Mouse (Mus musculus) Patski (cell line): ENCODE results near the gene Atg4c. TPM values are rescaled to one million over a fixed set of nuclear protein-coding genes. Genes with fewer than 3 reads are reported as not detected.

Source experiments
- ATAC-seq: fragments of 100-300 bp; one replicate; pipeline ENCODE4 v1.8.0; 2021
- CTCF ChIA-PET: fragments of 350-600 bp; sonication (Branson Sonifier 250); formaldehyde crosslinking; loops from one replicate; lab custom pipeline; 2022; ENCODE audit warnings: inconsistent platforms; lab: Charles Lee
- POLR2A ChIA-PET: fragments of 350-600 bp; sonication (Branson Sonifier 250); formaldehyde crosslinking; loops from one replicate; lab custom pipeline; 2022; ENCODE audit warnings: antibody characterized with exemption, inconsistent platforms; lab: Charles Lee
- DNase-seq: peaks from one replicate; pipeline ENCODE4 v3.0.0-alpha.2; 2011; ENCODE audit warnings: low read depth, low spot score
- H3K27me3 ChIP-seq: fragments of 371-371 bp; one replicate; pipeline ENCODE4 v1.5.1; 2021
- CTCF ChIP-seq: fragments of 100-300 bp; IDR thresholded peaks from one replicate; pipeline ENCODE4 v1.5.1; 2021
- in situ Hi-C: fragments of 300-500 bp; cut with MboI; formaldehyde crosslinking; loops from 3 replicates; pipeline ENCODE4 v1.11.1; 2018; ENCODE audit warnings: low pct_unique_long_range_greater_than_20kb, mixed read lengths
- polyA plus RNA-seq: library from polyadenylated mRNA; unstranded; gene quantifications from one replicate; pipeline ENCODE4 v1.2.3, GENCODE M21; 2021

The Atg4c gene
- polyA plus RNA-seq, 1 experiment from 2014 or later, result 10.9 TPM

DNA sequence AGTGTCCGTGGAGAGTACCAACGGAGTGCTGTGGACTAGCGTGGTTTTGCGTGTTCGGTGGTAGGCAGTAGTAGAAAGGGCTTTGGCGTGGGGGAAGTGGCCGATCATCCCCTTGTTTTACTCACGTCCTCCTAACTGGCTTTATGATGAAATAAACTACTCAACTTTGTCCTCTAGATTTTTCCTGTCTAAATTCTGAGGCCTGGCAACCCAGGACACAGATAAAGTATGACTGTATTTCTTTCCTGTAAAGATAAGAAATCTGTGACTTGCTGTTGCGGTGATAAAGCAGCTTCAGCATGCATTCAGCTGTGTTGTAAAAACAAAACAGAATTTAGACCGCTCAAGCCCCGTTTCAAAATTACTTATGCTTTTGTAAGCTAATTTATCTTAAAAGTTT, 59.2 kb downstream of the Atg4c start:
- CTCF ChIA-PET, result no interaction called here
- POLR2A ChIA-PET, result no interaction called here
- no peak for DNase-seq
- in situ Hi-C loops, result no loop called here
- ATAC-seq, result no peak
- no peaks in the 10 kb centered on the region for H3K27me3 ChIP-seq
- no peak for TF ChIP-seq CTCF

DNA sequence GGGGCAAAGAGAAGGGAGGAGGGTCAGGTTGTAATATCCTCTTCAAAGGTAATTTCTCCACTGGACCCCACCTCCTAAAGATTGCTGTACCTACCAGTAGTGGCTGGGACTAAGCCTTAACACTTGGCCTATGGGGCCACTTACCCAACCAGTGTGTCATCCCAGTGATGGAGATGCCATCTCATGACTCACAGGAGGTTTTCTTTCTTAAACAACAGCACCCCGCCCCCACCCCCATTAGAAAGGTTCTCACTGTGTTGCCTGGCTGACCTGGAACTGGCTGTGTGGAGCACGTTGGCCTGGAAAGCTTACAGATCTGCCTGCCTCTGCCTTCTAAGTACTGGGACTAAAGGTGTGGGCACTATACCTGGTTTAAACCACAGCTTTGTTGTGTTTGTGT, 69.5 kb downstream of the Atg4c start:
- no peak for TF ChIP-seq CTCF
- DNase-seq, result no peak
- POLR2A ChIA-PET, result no interaction called here
- H3K27me3 ChIP-seq, result no peaks in the 10 kb centered on the region
- no peak for ATAC-seq
- in situ Hi-C loops, result no loop called here
- CTCF ChIA-PET, result no interaction called here

DNA sequence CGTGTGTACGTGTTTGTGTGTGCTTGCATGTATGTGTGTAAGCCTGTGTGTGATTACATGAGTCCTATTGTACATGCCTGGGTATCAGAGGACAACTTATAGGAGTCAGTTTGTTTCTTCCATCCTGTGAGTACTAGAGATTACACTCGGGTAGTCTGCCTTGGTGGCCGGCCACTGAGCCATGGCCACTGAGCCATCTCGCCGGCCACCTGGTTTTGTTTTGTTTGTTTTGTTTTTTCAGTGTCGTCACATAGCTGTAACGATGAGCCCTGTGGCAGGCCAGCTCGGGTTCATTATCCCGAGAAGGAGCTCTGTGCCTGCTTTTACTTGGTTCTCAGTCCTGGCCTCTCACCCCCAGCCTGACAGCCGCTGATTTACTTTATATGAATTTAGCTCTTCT, 69.9 kb downstream of the Atg4c start:
- in situ Hi-C loops, result no loop called here
- ATAC-seq (no peak), DNase-seq (no peak)
- H3K27me3 ChIP-seq, result no peaks in the 10 kb centered on the region
- ChIA-PET POLR2A (no interaction called here), CTCF (no interaction called here)
- TF ChIP-seq CTCF, result no peak

- TF ChIP-seq CTCF, result no peak
- DNase-seq (no peak), ATAC-seq (no peak)
- CTCF ChIA-PET, result no interaction called here
- POLR2A ChIA-PET, result no interaction called here
- no peaks in the 10 kb centered on the region for H3K27me3 ChIP-seq
- in situ Hi-C loops, result no loop called here
Measured at GRCm38 (mm10) chr4:99266843-99267445, 73.2 kb downstream of the Atg4c start.

- ChIA-PET POLR2A (no interaction called here), CTCF (no interaction called here)
- ATAC-seq (no peak), DNase-seq (no peak)
- TF ChIP-seq CTCF, result no peak
- in situ Hi-C loops, result no loop called here
- H3K27me3 ChIP-seq, result no peaks in the 10 kb centered on the region
Measured at GRCm38 (mm10) chr4:99272860-99273259, 79.1 kb downstream of the Atg4c start.

GRCm38 (mm10) chr4:99273466-99273865, 79.7 kb downstream of the Atg4c start:
- ATAC-seq, result no peak
- TF ChIP-seq CTCF, result no peak
- in situ Hi-C loops, result no loop called here
- H3K27me3 ChIP-seq, result no peaks in the 10 kb centered on the region
- CTCF ChIA-PET, result no interaction called here
- POLR2A ChIA-PET, result no interaction called here
- no peak for DNase-seq

DNA sequence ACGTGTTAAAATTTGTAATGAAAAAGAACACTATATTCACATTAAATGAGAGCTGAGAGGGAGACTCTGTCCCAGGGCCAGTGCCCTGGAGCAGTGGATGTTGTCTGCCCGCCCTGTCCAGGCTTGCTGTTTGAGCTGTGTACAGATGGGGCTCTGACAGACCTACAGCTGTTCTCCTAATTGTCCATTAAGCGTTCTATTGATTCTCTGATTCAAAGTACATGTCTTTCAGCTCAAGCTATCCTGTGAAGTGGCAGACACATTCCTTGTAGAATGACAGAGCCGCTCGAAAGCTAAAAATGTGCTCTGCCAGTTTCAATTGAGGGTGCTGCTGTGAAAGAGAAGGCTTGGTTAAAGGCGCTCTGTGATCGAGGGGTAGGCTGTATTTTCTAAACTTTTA, 80.2 kb downstream of the Atg4c start:
- in situ Hi-C loops, result no loop called here
- no peak for TF ChIP-seq CTCF
- no peak for DNase-seq
- no peaks in the 10 kb centered on the region for H3K27me3 ChIP-seq
- ChIA-PET POLR2A (no interaction called here), CTCF (no interaction called here)
- ATAC-seq, result no peak

- ChIA-PET POLR2A (no interaction called here), CTCF (no interaction called here)
- DNase-seq (no peak), ATAC-seq (no peak)
- in situ Hi-C loops, result no loop called here
- no peaks in the 10 kb centered on the region for H3K27me3 ChIP-seq
- TF ChIP-seq CTCF, result no peak
Measured at GRCm38 (mm10) chr4:99278876-99279275, 85.1 kb downstream of the Atg4c start.

DNA sequence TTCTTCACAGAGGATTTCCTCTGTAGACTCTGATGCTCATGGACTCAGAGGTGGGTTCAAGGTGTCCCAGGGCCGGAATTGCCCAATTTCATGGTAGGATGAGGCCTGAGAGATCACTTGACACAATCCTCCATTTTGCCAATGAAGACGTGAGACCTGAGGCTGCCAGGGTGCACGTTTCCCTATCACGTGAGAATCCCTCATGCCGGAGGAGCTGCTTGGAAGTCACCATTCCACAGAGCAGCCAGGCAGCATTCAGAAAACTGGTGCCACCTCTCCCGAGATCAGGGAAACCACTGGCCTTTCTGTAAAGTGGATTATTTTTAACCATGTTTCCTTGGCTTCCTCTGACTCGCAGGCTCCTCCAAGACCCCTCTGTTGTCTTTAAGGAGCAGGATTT, 88.0 kb downstream of the Atg4c start:
- ChIA-PET POLR2A (interaction anchor here (0.6 kb wide), 1 partner anchor 1701 kb away, joined by 5 read pairs; no protein-coding TSS in a partner anchor), CTCF (no interaction called here)
- H3K27me3 ChIP-seq, result no peaks in the 10 kb centered on the region
- in situ Hi-C loops, result no loop called here
- DNase-seq (no peak), ATAC-seq (no peak)
- TF ChIP-seq CTCF, result no peak

DNA sequence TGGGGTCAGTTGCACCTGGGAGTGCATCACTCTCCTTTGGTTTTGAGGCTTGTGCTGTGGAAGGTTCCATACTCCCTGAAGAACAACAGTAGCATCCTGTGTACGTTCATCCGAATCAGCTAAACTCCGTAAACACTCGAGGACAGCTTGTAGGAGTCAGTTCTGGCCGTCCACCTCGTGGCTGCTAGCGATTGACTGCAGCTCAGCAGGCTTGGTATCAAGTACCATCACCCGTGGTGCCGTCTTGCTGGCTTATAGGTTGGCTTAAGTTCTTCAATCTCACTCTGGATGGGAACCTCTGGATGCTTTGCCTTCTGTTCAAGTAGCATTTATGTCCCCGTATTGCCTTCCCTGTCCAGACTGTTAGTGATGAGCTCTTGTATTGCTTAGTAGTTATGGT, 95.6 kb downstream of the Atg4c start:
- in situ Hi-C loops, result no loop called here
- POLR2A ChIA-PET, result no interaction called here
- no peak for TF ChIP-seq CTCF
- CTCF ChIA-PET, result interaction anchor here (1.2 to 1.4 kb wide), 2 partner anchors 9 kb away, joined by 3 to 5 read pairs; no protein-coding TSS in a partner anchor
- no peaks in the 10 kb centered on the region for H3K27me3 ChIP-seq
- no peak for ATAC-seq
- DNase-seq, result no peak

DNA sequence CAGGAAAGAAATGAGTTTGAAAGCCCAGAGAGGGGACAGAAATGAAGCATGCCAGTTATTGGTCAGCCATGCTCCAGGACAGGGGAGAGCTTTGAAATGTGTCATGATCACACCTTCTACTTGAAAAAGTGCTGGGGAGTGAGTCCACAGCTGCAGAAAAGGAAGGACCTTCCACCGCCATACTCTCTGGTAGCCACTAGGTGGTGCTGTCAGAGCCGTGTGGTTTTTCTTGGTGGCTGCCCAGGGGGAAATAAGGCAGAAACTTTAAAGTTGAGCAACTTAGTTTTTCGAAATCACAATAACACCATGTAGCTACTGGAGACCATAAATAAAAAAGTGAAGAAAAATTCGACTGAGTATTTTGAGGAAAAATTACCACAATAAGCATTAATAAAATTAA, 104.9 kb downstream of the Atg4c start:
- POLR2A ChIA-PET, result no interaction called here
- CTCF ChIA-PET, result interaction anchor here (0.6 to 4.8 kb wide), 10 partner anchors 9 to 94 kb away, joined by 3 to 20 read pairs (median 4); no protein-coding TSS in a partner anchor
- in situ Hi-C loops, result no loop called here
- ATAC-seq, result no peak
- peak; percentile 89 for TF ChIP-seq CTCF
- no peak for DNase-seq
- H3K27me3 ChIP-seq, result no peaks in the 10 kb centered on the region

- DNase-seq (no peak), ATAC-seq (no peak)
- POLR2A ChIA-PET, result interaction anchor here (0.6 kb wide), 1 partner anchor 83 kb away, joined by 4 read pairs; no protein-coding TSS in a partner anchor
- TF ChIP-seq CTCF, result no peak
- in situ Hi-C loops, result loop anchor here (10.0 kb wide), 1 partner anchor 80 kb away; no protein-coding TSS in a partner anchor
- H3K27me3 ChIP-seq, result no peaks in the 10 kb centered on the region
- CTCF ChIA-PET, result no interaction called here
Measured at GRCm38 (mm10) chr4:99304793-99305192, 111.1 kb downstream of the Atg4c start.

Other genes with a start within 250 kb of the Atg4c start
- gene Angptl3, start 163.0 kb upstream of the Atg4c start, polyA plus RNA-seq, result not detected
- 75.4 TPM for gene Dock7, start 73.0 kb upstream of the Atg4c start, polyA plus RNA-seq
- gene Gm12689, start 102.0 kb downstream of the Atg4c start, polyA plus RNA-seq, result not detected